Mouse (Mus musculus) splenic B cell, adult 2 months (primary cell): ENCODE measurements at regions not wholly inside any gene's neighbourhood (a gene's known extent, or its start where the extent isn't known, plus 50 kb on each side); places are given as distances from the start of the nearest gene placed in this dataset.

Experiments
- DNase-seq: peaks from one replicate; pipeline ENCODE4 v3.0.0-alpha.2; 2011; ENCODE audit warnings: low read depth, low spot score
- H3K27me3 ChIP-seq: 2 replicates; pipeline ENCODE4 v1.6.1; 2012; ENCODE audit warnings: mild to moderate bottlenecking, low read length, moderate library complexity, mixed read lengths; ENCODE audit not compliant: control insufficient read depth, poor library complexity, insufficient read depth, severe bottlenecking
- H3K36me3 ChIP-seq: 2 replicates; pipeline ENCODE4 v1.6.1; 2012; ENCODE audit warnings: mild to moderate bottlenecking, low read length, moderate library complexity, mixed read lengths; ENCODE audit not compliant: control insufficient read depth, poor library complexity, insufficient read depth, severe bottlenecking

DNA sequence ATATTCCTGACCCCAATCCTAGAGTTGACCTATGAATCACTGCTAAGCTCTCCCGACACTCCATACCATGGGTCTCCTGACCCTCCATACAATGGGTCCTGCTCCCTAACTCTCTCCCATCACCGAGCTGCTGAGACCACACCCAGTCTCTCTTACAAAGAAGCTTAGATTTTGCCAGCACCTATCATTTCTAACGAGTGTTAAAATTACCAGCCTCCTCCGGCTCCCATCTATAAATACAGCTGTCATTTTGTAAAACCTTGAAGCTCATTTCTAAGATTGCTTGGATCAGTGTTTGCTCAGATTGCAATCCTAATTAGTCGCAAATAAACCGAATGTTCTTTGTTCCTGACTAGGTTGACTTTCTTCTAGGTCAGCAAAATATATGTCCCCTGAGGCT lies 2428.4 kb upstream of the 5930422O12Rik start:
- H3K27me3 ChIP-seq = no peaks in the 10 kb centered on the region

GRCm38 (mm10) chr8:31001980-31002730 lies 2426.4 kb upstream of the 5930422O12Rik start:
- no peak for DNase-seq
- Histone ChIP-seq H3K27me3 (no peaks in the 10 kb centered on the region), H3K36me3 (no peaks in the 10 kb centered on the region)

More for the DNA sequence above, 2428.4 kb upstream of the 5930422O12Rik start:
- H3K36me3 ChIP-seq = no peaks in the 10 kb centered on the region
- no peak for DNase-seq

DNA sequence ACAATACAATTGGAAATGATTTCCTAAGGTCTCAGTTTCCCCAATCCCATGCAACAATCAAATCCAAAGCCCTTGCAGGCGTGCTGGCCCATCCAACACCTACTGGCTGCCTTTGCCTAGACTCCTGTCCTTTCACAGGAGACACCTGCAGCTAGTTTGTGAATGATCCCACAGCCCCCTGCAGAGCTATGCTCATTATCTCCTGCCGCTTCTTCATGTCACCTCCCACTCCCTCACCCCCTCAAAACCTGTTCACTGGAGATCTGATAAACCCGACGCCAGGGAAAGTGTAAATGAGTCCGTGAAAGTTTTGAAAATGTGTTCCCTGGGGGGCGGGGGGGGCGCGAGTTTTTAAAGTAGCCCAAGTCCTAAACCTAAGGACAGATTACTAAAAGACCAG lies 2420.2 kb upstream of the 5930422O12Rik start:
- Histone ChIP-seq H3K36me3 (no peaks in the 10 kb centered on the region), H3K27me3 (no peaks in the 10 kb centered on the region)
- no peak for DNase-seq

GRCm38 (mm10) chr8:31012068-31012467 lies 2416.4 kb upstream of the 5930422O12Rik start:
- Histone ChIP-seq H3K27me3 (no peaks in the 10 kb centered on the region), H3K36me3 (no peaks in the 10 kb centered on the region)
- DNase-seq = no peak

DNA sequence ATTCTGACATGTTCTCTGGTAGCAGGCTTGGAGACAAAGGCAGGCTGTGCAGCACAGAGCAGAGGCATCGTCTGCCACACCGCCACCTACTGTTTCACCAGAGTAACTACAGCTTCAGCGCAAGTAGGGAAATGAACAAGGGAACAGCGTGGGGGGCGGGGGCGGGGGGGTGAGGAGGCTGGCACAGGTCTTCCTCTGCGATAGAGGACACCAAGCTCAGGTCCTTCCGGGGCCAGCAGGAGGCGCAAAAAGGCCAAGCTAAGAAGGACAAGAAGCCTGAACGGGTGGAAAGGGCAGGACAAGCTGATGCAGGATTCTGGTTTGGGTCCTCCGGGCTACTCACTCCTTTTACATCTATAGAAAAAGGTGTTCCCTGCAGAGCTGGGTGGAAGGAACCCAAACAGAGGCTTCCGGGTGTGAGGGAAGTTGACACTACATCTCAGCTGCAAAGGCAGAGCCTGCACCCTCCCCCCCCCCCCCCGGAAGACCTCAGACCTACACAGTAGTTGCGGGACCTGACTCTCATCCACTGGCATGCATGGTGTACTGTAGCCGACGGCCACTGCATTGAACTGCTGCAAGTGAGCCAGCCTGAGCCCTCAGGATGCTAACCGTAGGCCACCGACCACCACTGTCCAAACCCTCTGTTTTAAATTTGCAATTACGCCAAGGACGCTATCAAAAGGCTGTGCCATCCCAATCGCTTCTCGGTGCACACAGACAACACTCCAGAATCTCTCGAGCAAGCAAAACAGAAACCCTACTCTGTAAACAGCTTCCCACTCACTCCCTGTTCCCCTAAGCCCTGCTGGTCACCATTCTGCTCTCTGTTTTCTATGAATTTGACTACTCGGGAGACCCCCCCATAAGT lies 2396.6 kb upstream of the 5930422O12Rik start:
- Histone ChIP-seq H3K36me3 (no peaks in the 10 kb centered on the region), H3K27me3 (no peaks in the 10 kb centered on the region)
- peak; percentile 62 for DNase-seq

DNA sequence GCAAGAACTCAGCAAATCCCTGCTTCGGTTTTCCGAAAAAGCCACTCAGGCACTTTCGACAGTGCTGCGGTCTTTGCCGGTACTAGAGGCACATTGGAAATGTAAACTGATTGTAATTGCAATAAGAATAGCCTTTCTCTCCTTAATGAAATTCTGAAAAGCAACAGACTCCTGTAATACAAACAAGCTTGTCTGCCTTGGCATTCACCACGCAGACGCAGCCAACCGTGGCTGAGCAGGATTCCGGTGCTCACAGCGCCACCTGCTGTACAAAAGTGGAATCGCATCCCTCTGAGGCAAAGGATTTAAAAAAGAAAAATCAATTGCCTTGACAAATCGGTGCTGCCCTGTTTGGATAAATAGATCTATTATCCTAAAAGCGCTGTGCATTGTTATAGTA lies 2395.2 kb upstream of the 5930422O12Rik start:
- DNase-seq = peak; percentile 77
- H3K36me3 ChIP-seq = no peaks in the 10 kb centered on the region
- no peaks in the 10 kb centered on the region for H3K27me3 ChIP-seq

DNA sequence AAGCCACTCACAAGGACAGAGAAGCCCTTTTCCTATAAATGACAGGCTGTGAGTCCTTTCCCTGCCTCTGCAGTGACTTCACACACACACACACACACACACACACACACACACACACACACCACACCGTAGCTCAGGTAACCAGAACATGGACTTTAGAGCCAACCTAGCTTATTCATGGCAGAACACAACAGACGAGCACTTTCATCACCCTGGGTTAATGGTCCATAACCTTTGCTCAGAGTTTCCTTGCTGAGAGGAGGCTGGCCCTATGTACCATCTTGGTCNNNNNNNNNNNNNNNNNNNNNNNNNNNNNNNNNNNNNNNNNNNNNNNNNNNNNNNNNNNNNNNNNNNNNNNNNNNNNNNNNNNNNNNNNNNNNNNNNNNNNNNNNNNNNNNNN lies 2391.6 kb upstream of the 5930422O12Rik start:
- Histone ChIP-seq H3K27me3 (no peaks in the 10 kb centered on the region), H3K36me3 (no peaks in the 10 kb centered on the region)
- no peak for DNase-seq
